Mouse (Mus musculus) kidney, embryonic 14.5 days (tissue): ENCODE data around the gene Olfr1328. TPM values are rescaled to one million over a fixed set of nuclear protein-coding genes. Genes with fewer than 3 reads are reported as not detected.
"Not testable (repeated sequence)": the region's sequence is repeated elsewhere in the genome, so short reads cannot be mapped to it uniquely, and the experiment has no call there.

Experiments
- ATAC-seq: fragments of 200-750 bp; cut with Nextera tagmentation; 2 replicates; pipeline ENCODE4 v1.8.0; 2017; ENCODE audit warnings: moderate number of reproducible peaks, mild to moderate bottlenecking, moderate TSS enrichment, moderate library complexity; ENCODE audit not compliant: low FRiP score, low TSS enrichment
- H3K27ac ChIP-seq: fragments of 300-500 bp; sonication (generic); 2 replicates; pipeline ENCODE4 v1.5.1; 2014; ENCODE audit warnings: low read depth, mild to moderate bottlenecking, low read length, moderate library complexity, mixed read lengths
- H3K27me3 ChIP-seq: fragments of 300-500 bp; sonication (generic); 2 replicates; pipeline ENCODE4 v1.6.1; 2014; ENCODE audit warnings: mild to moderate bottlenecking, low read length; ENCODE audit not compliant: control insufficient read depth, insufficient read depth
- H3K36me3 ChIP-seq: fragments of 300-500 bp; sonication (generic); 2 replicates; pipeline ENCODE4 v1.6.1; 2014; ENCODE audit warnings: low read length, mixed read lengths; ENCODE audit not compliant: control insufficient read depth, insufficient read depth
- H3K4me1 ChIP-seq: fragments of 300-500 bp; sonication (generic); 2 replicates; pipeline ENCODE4 v1.6.1; 2014; ENCODE audit warnings: low read length, mixed read lengths; ENCODE audit not compliant: control insufficient read depth, insufficient read depth
- H3K4me2 ChIP-seq: fragments of 300-500 bp; sonication (generic); replicated peaks from 2 replicates; pipeline ENCODE4 v1.6.1; 2014; ENCODE audit warnings: low read depth, mild to moderate bottlenecking, low read length
- H3K4me3 ChIP-seq: fragments of 300-500 bp; sonication (generic); 2 replicates; pipeline ENCODE4 v1.5.1; 2014; ENCODE audit warnings: mild to moderate bottlenecking, low read length
- H3K9ac ChIP-seq: fragments of 300-500 bp; sonication (generic); 2 replicates; pipeline ENCODE4 v1.6.1; 2014; ENCODE audit warnings: low read depth, mild to moderate bottlenecking, low read length, moderate library complexity
- H3K9me3 ChIP-seq: fragments of 300-500 bp; sonication (generic); 2 replicates; pipeline ENCODE4 v1.6.1; 2016; ENCODE audit warnings: low read length; ENCODE audit not compliant: control insufficient read depth
- WGBS: fragments of 180-500 bp; shearing (Covaris S2); extraction: QIAGEN DNeasy Blood & Tissue Kit; methylation state at CpG from one replicate; pipeline ENCODE4 v1.1.7; 2014; 5-methylcytosine and 5-hydroxymethylcytosine counted together
- polyA plus RNA-seq: library from polyadenylated mRNA; unstranded; fragments of >200 nt; fragmentation: Nextera tagmentation; extraction: Ambion mirVana; gene quantifications from 2 replicates; pipeline ENCODE4 v1.2.1, GENCODE M21; 2014

Gene Olfr1328
- polyA plus RNA-seq, result not detected in 2 replicates

DNA sequence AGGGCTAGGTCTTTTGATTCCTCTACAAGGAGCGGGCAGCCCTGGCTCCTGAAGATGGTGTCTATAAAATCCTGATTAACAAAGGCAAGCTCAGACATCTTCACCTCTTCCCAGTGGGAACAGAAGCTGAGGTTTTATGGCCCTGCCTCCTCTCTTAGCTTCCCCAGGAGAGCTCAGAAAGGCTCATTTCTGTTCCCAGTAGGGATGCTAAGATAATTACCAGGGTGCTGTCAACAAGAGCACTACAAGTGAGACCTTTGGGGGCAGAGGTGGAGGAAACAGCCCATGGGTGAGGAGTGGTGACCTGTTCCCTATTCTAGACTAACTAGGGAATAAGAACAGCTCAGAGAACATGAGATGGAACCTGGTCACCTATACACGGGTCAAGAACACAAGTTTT, at the start of gene Olfr1328:
TSS of gene Olfr1328 (minus strand) at position 101 of the 400 bp plus-strand sequence.
- ATAC-seq, result no peak
- Histone ChIP-seq H3K4me1 (no peaks in the 10 kb centered on the region), H3K27ac (no peak within 1 kb of the TSS), H3K27me3 (no peaks in the 10 kb centered on the region), H3K4me2 (no peak within 1 kb of the TSS), H3K9ac (no peak within 1 kb of the TSS), H3K4me3 (no peak within 1 kb of the TSS), H3K9me3 (no peaks in the 10 kb centered on the region), H3K36me3 (no peaks in the 10 kb centered on the region)
- 69% methylated on average over 2 of the region's 2 CpGs for WGBS

DNA sequence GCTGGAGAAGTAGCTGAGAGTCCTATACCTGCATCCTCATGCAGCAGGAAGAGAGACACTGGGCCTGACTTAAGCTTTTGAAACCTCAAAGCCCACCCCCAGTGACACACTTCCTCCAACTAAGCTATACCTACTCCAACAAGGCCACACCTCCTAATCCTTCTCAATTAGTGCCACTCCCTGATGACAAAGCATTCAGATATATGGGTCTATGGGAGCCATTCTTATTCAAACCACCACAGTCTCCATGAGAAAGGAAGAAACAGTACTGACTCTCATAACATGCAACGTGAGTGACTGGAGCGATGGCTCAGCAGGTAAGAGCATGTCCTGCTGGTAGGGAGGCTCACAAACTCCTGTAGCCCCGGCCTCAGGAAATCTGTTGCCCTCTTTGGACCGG, 46.9 kb upstream of the Olfr1328 start:
- Histone ChIP-seq H3K4me2 (no peak overlapping the region), H3K36me3 (no peaks in the 10 kb centered on the region), H3K4me1 (no peaks in the 10 kb centered on the region), H3K9me3 (no peaks in the 10 kb centered on the region), H3K4me3 (no peak overlapping the region), H3K27me3 (no peaks in the 10 kb centered on the region), H3K9ac (no peak overlapping the region), H3K27ac (no peak overlapping the region)
- WGBS, result 83% methylated on average over 4 of the region's 4 CpGs
- no peak for ATAC-seq

DNA sequence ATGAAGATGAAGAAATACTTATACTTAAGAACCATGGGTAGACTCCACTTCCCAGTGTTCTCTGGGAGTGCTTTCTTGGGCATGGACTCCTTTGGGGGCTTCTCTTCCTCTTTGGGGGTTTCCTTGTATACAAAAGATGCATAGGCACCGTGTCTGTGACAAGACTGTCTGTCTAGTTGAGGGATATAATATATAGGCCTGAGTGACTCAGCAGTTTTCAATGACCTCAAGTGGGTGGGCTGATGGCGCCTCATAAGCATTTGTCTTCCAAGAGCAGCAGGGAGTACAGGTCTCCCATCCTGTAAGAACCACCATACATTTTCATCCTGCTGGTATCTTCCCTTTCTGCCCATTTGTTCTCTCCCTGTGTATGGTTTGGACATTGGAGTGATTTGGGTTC, 34.9 kb upstream of the Olfr1328 start:
- Histone ChIP-seq H3K4me1 (no peaks in the 10 kb centered on the region), H3K27me3 (no peaks in the 10 kb centered on the region), H3K4me3 (no peak overlapping the region), H3K36me3 (no peaks in the 10 kb centered on the region), H3K9me3 (no peaks in the 10 kb centered on the region), H3K4me2 (no peak overlapping the region), H3K9ac (no peak overlapping the region), H3K27ac (no peak overlapping the region)
- 81% methylated on average over 2 of the region's 2 CpGs for WGBS
- ATAC-seq, result no peak

- Histone ChIP-seq H3K36me3 (no peaks in the 10 kb centered on the region), H3K4me2 (no peak overlapping the region), H3K27me3 (no peaks in the 10 kb centered on the region), H3K27ac (no peak overlapping the region), H3K4me1 (no peaks in the 10 kb centered on the region), H3K4me3 (no peak overlapping the region), H3K9me3 (no peaks in the 10 kb centered on the region), H3K9ac (no peak overlapping the region)
- 93% methylated on average over 15 of the region's 15 CpGs for WGBS
- ATAC-seq, result no peak
Observed at GRCm38 (mm10) chr4:118967711-118968110, 29.3 kb upstream of the Olfr1328 start.

DNA sequence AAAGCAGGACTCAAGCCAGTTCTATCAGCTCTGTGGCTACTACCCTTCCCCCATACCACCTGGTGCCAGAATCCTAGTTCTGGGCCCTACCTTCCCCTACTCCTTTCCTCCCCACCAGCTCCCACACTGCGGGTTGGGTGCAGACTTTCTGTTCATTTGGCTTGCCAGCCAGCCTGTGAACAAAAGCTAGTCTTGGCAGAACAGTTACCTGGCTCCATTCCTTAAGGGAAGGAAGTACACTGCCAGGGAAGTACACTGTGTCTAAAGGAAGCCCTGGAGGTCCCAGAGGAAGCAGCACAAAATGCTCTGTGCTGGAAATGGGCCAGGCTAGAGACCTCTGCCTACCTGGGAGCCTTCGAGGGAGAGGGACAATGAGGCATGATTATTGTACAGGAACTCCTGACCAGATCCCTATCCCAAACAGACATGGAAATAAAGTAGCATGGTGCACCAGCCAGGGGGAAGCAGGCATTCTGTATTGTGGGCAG, 22.8 kb upstream of the Olfr1328 start, which contains the start of gene Lao1:
TSS of gene Lao1 (plus strand) at position 438 of the 488 bp plus-strand sequence.
- Histone ChIP-seq H3K9me3 (no peaks in the 10 kb centered on the region), H3K4me3 (no peak within 1 kb of the TSS), H3K4me1 (no peaks in the 10 kb centered on the region), H3K36me3 (no peaks in the 10 kb centered on the region), H3K4me2 (no peak within 1 kb of the TSS), H3K27me3 (no peaks in the 10 kb centered on the region), H3K27ac (no peak within 1 kb of the TSS), H3K9ac (no peak within 1 kb of the TSS)
- 81% methylated on average over 2 of the region's 2 CpGs for WGBS
- no peak for ATAC-seq

- ATAC-seq, result no peak
- 87% methylated on average over 7 of the region's 7 CpGs for WGBS
- no peaks in the 10 kb centered on the region for H3K9me3 ChIP-seq
- no peak overlapping the region for H3K9ac ChIP-seq
- H3K4me2 ChIP-seq, result no peak overlapping the region
- no peak overlapping the region for H3K27ac ChIP-seq
- no peaks in the 10 kb centered on the region for H3K27me3 ChIP-seq
- H3K36me3 ChIP-seq, result no peaks in the 10 kb centered on the region
- no peak overlapping the region for H3K4me3 ChIP-seq
- H3K4me1 ChIP-seq, result no peaks in the 10 kb centered on the region
Observed at GRCm38 (mm10) chr4:118958812-118959211, 20.4 kb upstream of the Olfr1328 start.

DNA sequence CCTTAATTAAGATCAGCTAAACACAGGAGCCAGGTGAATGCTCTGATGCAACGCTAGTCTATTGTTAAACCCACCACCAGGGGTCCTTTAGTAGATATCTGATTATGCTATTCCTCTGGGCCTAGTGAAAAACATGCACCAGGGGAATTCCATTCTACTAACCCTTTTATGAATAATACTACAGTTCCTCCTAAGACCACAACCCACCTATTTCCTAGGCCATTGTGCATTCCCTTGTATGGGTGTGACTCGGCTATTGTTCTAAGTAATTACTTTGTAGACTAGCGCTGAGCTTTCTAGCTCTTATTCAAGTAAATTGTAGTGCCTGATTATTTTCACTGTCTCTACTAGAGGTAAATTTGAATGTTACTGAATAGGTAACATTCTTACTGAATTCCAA, 7.1 kb downstream of the Olfr1328 start:
- not testable (repeated sequence) for H3K9me3 ChIP-seq, H3K4me1 ChIP-seq, H3K4me3 ChIP-seq, H3K9ac ChIP-seq, H3K4me2 ChIP-seq, ATAC-seq, H3K27me3 ChIP-seq, H3K36me3 ChIP-seq, H3K27ac ChIP-seq
- 87% methylated on average over 3 of the region's 3 CpGs for WGBS

DNA sequence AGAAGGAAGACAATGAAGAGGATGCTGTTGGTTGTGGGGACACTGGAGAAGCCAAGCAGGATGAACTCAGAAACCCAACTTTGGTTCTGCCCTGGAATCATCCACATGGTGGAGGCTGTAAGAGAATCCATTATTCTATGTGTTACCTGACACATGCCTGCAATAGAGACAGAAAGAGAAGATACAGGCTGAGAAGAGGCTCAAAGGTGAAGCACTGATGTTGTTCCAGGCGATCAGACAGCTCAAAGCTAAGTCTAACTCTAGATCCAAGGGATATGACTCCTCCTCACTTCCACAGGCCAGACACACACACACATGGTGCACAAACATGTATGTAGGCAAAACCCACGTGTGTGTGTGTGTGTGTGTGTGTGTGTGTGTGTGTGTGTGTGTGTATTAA, 21.0 kb downstream of the Olfr1328 start, which contains the start of gene Olfr1329:
TSS of gene Olfr1329 (minus strand) at position 101 of the 400 bp plus-strand sequence.
- not testable (repeated sequence) for H3K27ac ChIP-seq, H3K9ac ChIP-seq, H3K4me2 ChIP-seq, H3K27me3 ChIP-seq, H3K4me3 ChIP-seq, H3K4me1 ChIP-seq, H3K9me3 ChIP-seq, ATAC-seq, H3K36me3 ChIP-seq
- WGBS, result 66% methylated on average over 2 of the region's 2 CpGs

GRCm38 (mm10) chr4:118901981-118902380, 36.4 kb downstream of the Olfr1328 start:
- no peak for ATAC-seq
- Histone ChIP-seq H3K9me3 (no peaks in the 10 kb centered on the region), H3K36me3 (no peaks in the 10 kb centered on the region), H3K27ac (no peak overlapping the region), H3K27me3 (no peaks in the 10 kb centered on the region), H3K4me1 (no peaks in the 10 kb centered on the region), H3K9ac (no peak overlapping the region), H3K4me2 (no peak overlapping the region), H3K4me3 (no peak overlapping the region)
- 69% methylated on average over 2 of the region's 2 CpGs for WGBS
